Mouse (Mus musculus) embryonic fibroblast, embryonic 13.5 days (primary cell): Measurements from ENCODE around the gene Tnfaip2. TPM values are rescaled to one million over a fixed set of nuclear protein-coding genes. Genes with fewer than 3 reads are reported as not detected.

Experiments used
- H3K27ac ChIP-seq: 2 replicates; pipeline ENCODE4 v1.5.1; 2012; ENCODE audit warnings: low read length, control low read depth, inconsistent platforms; ENCODE audit not compliant: insufficient read depth
- H3K4me1 ChIP-seq: 2 replicates; pipeline ENCODE4 v1.6.1; 2011; ENCODE audit warnings: low read length; ENCODE audit not compliant: control insufficient read depth, insufficient read depth
- H3K4me3 ChIP-seq: 2 replicates; pipeline ENCODE4 v1.5.1; 2011; ENCODE audit warnings: mild to moderate bottlenecking, control low read depth, low read length; ENCODE audit not compliant: insufficient read depth
- CTCF ChIP-seq: IDR thresholded peaks from 2 replicates; pipeline ENCODE4 v1.5.1; 2011; ENCODE audit warnings: mild to moderate bottlenecking, control low read depth, low read length, moderate library complexity, borderline replicate concordance; ENCODE audit not compliant: insufficient read depth
- POLR2A ChIP-seq: IDR thresholded peaks from 2 replicates; pipeline ENCODE4 v1.6.1; 2011; ENCODE audit warnings: low read depth, mild to moderate bottlenecking, control low read depth, low read length, moderate library complexity
- polyA plus RNA-seq: library from polyadenylated mRNA; stranded (reverse); fragments of >200 nt; gene quantifications from 2 replicates; pipeline ENCODE4 v1.2.4, GENCODE M21; 2011; ENCODE audit warnings: low read depth; ENCODE audit not compliant: missing spikeins, insufficient read length

Tnfaip2 gene
- polyA plus RNA-seq, 1 experiment = 46.5 TPM

DNA sequence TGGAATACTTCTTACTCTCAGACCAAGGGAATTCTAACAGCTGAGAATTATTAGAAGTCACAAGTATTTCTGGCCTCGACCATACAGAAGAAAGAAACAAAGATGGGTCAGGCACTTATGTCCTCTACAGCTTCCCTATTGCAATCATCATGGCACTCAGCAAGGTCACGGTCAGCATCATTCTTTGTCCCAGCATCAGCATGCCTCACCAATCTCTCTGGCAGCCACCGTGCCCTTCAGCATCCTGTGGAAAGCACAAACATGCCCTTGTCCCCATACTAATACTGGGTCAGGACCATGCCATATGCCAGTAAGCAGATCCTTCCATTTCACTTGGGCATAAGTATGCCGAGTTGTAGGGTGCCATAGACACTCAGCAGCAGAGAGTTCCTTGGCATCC lies 52.7 kb downstream of the Tnfaip2 start:
- TF ChIP-seq CTCF (no peak), POLR2A (no peak)
- no peaks in the 10 kb centered on the region for H3K4me1 ChIP-seq
- H3K27ac ChIP-seq = no peak overlapping the region
- no peak overlapping the region for H3K4me3 ChIP-seq

DNA sequence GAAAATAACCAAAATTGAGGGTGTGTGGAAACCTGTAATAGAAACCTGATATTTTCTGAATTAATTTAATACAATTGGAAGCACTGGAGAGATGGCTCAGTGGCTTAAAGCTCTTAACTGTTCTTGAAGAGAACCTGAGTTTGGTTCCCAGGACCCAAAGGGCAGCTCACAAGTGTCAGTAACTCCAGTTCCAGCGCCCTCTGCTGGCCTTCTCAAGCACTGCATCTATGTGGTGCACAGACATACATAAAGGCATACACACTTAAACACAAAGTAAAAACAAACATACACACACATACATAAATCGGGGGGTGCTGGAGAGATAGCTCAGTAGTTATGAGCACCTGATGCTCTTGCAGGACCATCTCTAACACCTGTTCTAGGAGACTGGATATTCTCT lies 54.8 kb downstream of the Tnfaip2 start:
- Histone ChIP-seq H3K4me3 (no peak overlapping the region), H3K27ac (no peak overlapping the region), H3K4me1 (no peaks in the 10 kb centered on the region)
- TF ChIP-seq CTCF = no peak
- no peak for TF ChIP-seq POLR2A

GRCm38 (mm10) chr12:111499617-111500016 lies 57.3 kb downstream of the Tnfaip2 start:
- H3K4me1 ChIP-seq = no peaks in the 10 kb centered on the region
- TF ChIP-seq POLR2A (no peak), CTCF (no peak)
- H3K27ac ChIP-seq = no peak overlapping the region
- no peak overlapping the region for H3K4me3 ChIP-seq

- TF ChIP-seq CTCF (no peak), POLR2A (no peak)
- no peak overlapping the region for H3K4me3 ChIP-seq
- no peak overlapping the region for H3K27ac ChIP-seq
- H3K4me1 ChIP-seq = no peaks in the 10 kb centered on the region
Observed at GRCm38 (mm10) chr12:111500725-111501124, 58.5 kb downstream of the Tnfaip2 start.

- TF ChIP-seq POLR2A (no peak), CTCF (no peak)
- H3K4me1 ChIP-seq = no peaks in the 10 kb centered on the region
- no peak overlapping the region for H3K27ac ChIP-seq
- H3K4me3 ChIP-seq = no peak overlapping the region
Observed at GRCm38 (mm10) chr12:111503063-111503567, 60.8 kb downstream of the Tnfaip2 start.

GRCm38 (mm10) chr12:111503571-111503970 lies 61.3 kb downstream of the Tnfaip2 start:
- no peak overlapping the region for H3K4me3 ChIP-seq
- H3K4me1 ChIP-seq = no peaks in the 10 kb centered on the region
- TF ChIP-seq CTCF (no peak), POLR2A (no peak)
- H3K27ac ChIP-seq = no peak overlapping the region

Other genes with a start within 250 kb of the Tnfaip2 start
- gene Amn, start 171.4 kb upstream of the Tnfaip2 start, polyA plus RNA-seq = 0.48 TPM in 1 of 2 replicates, not detected in the other
- 60.0 and 71.1 TPM in 2 replicates for gene Cdc42bpb, start 64.8 kb upstream of the Tnfaip2 start, polyA plus RNA-seq
- not detected in 2 replicates for gene Lbhd2, start 35.7 kb upstream of the Tnfaip2 start, polyA plus RNA-seq
- 6.2 and 6.4 TPM in 2 replicates for gene Exoc3l4, start 25.5 kb upstream of the Tnfaip2 start, polyA plus RNA-seq
- gene Gm266, start 43.4 kb downstream of the Tnfaip2 start, polyA plus RNA-seq = 0.72 TPM in 1 of 2 replicates, not detected in the other
- 357 and 363 TPM in 2 replicates for gene Eif5, start 95.5 kb downstream of the Tnfaip2 start, polyA plus RNA-seq
- 89.5 and 89.9 TPM in 2 replicates for gene Mark3, start 132.1 kb downstream of the Tnfaip2 start, polyA plus RNA-seq
- 43.8 and 84.3 TPM in 2 replicates for gene Ckb, start 229.9 kb downstream of the Tnfaip2 start, polyA plus RNA-seq
- gene Trmt61a, start 235.6 kb downstream of the Tnfaip2 start, polyA plus RNA-seq = 9.0 and 13.0 TPM in 2 replicates